Mouse (Mus musculus) kidney, adult 9 months (tissue): ENCODE measurements at regions not wholly inside any gene's neighbourhood (a gene's known extent, or its start where the extent isn't known, plus 50 kb on each side); places are given as distances from the start of the nearest gene placed in this dataset.

Experiments used
- DNase-seq: peaks from one replicate; pipeline ENCODE4 v3.0.0; 2022

GRCm38 (mm10) chr12:64273730-64274129, 200.8 kb downstream of the Fscb start:
- no peak for DNase-seq

DNA sequence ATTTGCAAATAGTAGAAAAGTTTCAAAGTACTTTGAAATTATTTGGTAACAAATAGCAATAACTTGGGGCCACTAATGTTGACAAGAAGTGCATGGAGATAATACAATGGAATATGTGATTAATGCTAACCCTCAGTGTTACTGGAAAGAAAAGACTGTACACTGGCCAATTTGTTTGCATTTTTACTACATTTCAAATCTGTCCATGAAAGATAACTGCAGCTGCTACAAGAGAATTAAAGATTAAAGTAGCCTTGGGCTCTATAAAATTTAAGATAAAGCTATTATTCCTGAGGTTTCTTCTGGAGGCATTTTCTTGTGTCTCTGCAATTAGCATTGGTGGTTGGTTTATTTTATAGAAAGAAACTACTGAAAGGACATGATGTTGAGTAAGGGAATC, 208.4 kb downstream of the Fscb start:
- no peak for DNase-seq

DNA sequence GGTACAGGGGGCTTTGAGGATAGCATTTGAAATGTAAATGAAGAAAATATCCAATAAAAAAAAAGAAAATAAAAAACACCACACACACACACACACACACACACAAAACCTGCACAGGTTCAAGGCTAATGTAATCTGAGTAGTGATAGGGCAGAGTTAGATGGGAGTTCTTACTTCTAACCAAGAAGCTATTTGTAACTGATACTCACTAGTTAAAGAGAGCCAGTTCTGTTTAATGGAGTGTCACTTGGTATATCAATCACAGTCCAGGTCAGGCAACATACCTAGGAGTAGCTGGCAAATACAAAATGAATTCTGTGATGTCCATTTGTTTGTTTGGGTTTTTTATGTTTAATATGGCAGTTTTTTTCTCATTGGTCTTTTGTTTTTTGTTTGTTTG, 219.5 kb downstream of the Fscb start:
- DNase-seq, result no peak

DNA sequence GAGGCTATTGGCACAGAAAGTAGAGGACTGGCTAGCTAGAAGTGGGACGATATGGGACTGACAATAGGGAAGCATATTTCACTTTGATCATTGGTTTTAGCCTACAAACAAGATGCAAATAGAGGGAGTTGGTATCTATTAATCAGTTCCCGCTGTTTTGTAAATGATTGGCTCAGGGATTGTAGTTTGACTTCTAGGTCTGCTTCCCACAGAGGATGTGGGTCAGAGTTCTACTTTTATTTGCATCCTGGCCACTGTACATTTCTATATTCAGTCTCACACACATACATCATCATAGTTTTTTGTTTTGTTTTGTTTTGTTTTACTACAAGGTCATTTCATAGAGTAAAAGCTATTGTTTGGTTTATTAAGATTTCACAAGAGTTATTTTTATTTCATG, 224.5 kb downstream of the Fscb start:
- DNase-seq, result peak; percentile 37

DNA sequence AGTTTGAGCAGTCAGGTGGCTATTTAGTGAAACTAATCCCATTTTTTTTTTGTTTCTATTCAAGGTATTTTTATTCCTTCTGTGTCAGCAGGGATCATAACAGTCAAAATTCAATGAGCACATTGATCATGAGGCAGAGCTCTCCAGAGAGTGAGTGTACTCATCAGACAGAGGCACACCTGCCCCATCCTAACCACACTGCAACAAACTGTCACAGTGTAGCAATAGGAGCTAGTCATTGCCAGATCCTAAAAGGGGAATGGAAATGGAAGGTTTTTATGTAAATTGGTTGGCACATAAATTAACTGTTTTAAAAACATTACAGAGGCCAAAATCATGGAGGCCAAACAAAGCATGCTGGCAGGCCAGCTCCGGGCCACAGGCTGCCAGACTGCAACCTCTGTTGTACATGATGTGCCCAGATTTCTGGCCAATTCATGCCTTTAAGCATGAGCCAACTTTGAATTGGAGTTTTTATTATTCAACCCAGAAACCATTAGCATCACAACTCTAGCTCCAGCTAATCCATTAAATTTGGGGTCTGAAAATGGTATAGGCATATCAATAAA, 244.9 kb downstream of the Fscb start:
- no peak for DNase-seq

- DNase-seq, result no peak
These were observed 258.1 kb downstream of the Fscb start for GRCm38 (mm10) chr12:64216409-64216808.

- no peak for DNase-seq
These were observed 276.1 kb downstream of the Fscb start for GRCm38 (mm10) chr12:64198385-64198784.
